Mouse (Mus musculus) right cerebral cortex, postnatal 4 days (tissue): ENCODE data around the gene Tmprss13.

Experiments
- DNase-seq: peaks from one replicate; pipeline ENCODE4 v3.0.0-alpha.2; 2022

Gene Tmprss13

GRCm38 (mm10) chr9:45318855-45319254, at the start of gene Tmprss13:
Gene Tmprss13 (plus strand): TSS chr9:45319100.
- no peak for DNase-seq

- no peak for DNase-seq
Measured at GRCm38 (mm10) chr9:45272213-45272612, 46.7 kb upstream of the Tmprss13 start.

GRCm38 (mm10) chr9:45274218-45274617, 44.7 kb upstream of the Tmprss13 start:
- no peak for DNase-seq

GRCm38 (mm10) chr9:45274635-45275034, 44.3 kb upstream of the Tmprss13 start:
- no peak for DNase-seq

DNA sequence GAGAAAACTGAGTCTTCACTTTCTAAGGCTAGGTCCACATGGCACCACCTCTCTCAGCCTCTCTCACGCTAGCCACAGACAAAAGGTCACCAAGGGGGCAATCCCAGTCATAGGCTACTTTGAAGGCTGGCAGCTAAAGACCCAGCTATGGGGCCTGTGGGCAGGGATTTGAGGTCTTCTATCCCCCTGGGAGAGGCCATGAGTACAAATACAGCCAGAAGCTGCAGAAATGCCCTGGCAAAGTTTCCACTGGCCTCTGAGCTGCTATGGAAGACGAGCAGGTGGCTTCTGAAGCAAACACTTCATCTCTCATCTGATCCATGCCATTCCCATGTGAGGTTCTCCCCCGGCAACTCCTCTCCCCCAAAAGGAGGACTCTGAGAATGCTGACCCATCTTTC, 38.8 kb upstream of the Tmprss13 start:
- DNase-seq: no peak

GRCm38 (mm10) chr9:45280891-45281290, 38.0 kb upstream of the Tmprss13 start:
- no peak for DNase-seq

DNA sequence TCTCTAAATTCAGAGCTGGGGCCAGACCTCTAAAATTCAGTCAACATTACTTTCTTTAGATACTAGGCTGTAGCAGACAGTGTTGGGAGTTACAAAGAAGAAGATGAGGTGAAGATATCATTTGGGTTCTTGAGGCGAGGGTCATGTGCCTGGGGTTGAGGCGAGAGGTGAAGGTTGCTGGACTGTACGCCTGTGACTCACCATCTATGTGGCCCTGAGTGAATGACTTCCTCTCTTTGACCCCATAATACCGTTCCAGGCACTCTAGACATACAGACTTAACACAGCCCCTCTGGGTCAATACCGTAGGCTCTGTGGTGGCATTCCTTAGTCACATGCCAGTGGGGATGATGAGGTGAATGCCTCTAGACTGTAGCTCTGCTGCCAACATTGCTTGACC, 36.4 kb upstream of the Tmprss13 start:
- DNase-seq: no peak

DNA sequence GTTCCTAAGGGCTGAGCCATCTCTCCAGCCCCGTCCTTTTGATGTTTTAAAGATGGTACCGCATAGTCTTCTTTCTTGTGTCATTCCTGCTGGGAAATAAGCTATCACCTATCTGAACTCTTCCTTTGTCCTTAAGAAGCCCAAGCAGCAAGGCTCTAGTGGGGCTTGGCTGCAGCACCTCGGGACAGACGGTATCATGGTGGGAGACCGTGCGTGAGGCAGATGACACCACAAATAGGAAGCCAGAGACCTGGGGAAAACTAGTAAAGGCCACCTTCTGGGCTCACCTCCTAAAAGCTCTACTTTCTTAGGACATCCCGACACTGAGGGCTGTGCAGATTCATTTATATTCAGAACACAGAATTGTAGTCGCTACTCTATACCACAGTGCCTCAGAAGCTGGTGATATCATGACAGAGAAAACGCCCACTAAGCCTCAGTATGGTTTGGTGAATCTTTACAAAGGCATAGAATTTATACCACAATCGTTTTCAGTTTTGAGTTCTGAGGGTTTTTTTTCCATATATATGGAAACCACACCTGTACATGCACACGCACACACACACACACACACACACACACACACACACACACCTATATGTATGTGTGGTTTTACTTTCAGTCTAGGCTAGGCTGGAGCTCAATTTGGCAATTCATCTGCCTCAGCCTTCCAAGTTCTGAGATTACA, 27.3 kb upstream of the Tmprss13 start:
- DNase-seq: no peak

DNA sequence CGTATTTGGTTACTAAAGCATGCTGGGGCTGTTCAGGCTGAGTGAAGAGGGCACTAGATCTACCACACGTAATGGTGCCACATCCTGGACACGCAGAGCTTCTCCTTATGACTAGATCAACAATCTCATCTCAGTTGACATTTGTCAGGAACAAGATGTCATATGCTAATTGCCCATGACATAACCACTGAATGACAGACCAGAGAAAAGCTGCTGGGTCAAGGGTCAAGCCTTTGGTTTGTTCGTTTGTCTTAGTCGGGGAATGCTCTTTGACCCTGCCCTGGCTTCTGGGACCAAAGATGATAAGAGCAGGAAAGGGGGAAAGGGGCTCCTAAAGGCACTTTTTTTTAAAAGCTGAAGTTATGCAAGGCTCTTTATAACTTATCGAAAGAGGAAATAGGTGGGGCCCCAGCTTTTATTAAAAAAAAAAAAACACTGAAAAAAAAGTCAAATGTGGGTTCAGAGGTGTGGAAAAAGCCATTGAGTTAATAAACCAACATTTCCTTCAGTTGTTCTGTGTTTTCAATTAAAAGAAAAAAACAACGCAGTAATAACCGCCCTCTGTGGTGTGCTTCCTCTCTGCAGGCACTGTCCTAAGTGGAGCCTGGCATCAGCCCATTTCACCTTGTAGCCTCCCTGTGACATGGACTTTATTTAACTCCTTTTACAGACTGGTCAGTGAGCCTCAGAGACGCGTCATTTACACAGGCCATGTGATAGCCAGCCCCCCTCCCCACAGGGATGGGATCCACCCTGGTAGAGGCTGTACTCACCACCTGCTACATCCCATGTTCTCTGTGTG, 24.5 kb upstream of the Tmprss13 start:
- no peak for DNase-seq

GRCm38 (mm10) chr9:45299231-45300006, 19.5 kb upstream of the Tmprss13 start:
- DNase-seq: peak; percentile 35

DNA sequence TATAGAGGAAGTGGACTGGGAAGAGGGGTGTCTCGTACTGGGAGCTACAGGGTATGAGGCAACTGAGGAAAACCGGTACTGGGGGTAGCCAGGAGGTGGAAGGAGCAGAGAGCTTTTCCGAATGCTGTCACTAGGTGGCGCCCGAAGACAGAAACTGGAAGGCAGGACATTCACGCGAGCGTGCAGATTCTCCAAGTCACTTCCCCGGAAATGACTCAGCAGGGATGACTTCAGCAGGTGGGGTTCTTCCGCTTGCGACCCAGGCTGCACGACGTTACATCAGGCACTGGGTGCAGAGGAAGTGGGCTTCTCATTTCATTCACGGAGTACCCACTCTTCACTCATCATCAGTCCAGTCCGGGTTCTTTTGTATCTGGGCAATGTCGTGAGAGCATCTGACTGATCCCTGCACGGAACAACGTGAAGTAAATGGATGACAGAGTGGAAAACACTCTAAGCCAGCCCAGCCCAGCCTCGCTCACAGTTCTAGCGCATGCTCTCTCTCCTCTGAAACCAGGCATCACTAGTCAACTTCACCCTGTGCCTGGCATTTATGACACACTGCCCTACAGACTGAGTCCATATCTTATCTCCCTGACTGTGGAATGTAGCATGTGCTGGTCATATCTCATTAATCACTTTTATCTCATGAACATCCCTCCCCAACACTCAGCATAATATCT, 18.3 kb upstream of the Tmprss13 start:
- peak; percentile 98 for DNase-seq

GRCm38 (mm10) chr9:45301771-45302170, 17.1 kb upstream of the Tmprss13 start:
- no peak for DNase-seq

DNA sequence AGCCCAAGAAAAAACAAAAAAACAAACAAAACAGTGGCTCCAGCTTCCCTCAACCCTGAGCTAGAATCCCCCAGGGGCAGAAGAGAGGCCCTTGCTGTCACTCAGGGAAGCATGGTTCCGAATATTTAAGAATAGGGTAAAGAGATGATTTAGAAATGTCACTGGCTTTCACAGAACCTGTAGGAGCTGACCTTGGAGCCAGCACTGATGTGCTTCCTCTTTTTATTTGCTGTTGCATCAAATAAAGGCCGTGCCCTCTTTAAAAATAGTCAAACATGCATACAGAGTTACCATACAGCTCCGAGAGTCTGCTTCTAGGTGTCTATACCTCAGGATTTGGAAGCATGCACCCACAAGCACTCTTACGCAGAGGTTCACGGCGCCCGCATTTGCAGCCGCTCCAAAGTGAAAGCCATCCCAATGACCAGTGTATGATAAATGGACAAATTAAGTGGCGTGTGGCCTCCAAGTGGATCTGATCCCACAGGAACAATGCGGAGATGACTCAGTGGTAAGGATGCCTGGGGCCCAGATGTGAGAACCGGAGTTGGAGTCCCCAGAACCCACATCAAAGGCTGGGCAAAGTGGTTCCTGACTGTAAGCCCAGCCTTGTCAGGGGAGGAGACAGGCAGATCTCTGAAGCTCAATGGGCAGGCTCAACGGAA, 12.0 kb upstream of the Tmprss13 start:
- DNase-seq: no peak

GRCm38 (mm10) chr9:45308521-45308920, 10.4 kb upstream of the Tmprss13 start:
- DNase-seq: no peak

- no peak for DNase-seq
Measured at GRCm38 (mm10) chr9:45311858-45312257, 7.0 kb upstream of the Tmprss13 start.

DNA sequence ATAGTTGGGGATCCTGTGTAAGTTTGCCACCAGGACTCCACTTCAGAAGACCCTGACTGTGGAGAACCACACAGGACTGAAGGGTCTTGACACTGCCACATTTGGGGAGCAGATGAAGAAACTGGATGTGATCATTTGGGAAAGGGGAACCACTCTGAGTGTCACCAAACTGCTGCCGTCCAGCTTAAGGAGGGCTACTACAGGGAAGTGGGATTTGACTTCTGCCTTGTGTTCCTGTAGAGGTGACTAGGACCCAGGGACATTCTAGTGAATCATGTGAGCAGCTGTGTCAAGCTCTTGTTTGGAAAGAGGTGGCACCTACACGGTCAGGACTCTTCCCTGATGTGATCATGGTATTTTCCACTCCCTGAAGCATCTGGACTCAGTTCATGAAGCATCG, 5.0 kb upstream of the Tmprss13 start:
- DNase-seq: no peak

DNA sequence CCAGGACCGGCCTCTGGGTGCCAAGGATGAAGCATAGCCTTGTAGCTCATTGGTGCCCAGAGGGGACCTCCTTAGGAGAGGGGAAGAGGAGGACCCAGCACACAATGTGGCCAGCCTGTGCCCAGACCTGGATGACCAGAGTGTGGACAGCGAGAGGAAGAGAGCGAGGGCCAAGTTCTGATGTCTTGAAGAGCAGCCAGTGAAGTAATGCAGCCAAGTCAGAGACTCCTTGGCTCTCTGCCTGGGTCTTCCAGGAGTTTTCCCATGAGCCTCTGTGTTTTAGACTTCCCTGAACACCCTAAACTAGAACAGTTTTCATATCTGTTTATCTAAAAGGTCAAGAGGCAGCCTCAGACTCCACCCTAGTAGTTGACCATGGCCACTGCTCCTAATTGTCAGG, 1.3 kb upstream of the Tmprss13 start:
- no peak for DNase-seq

DNA sequence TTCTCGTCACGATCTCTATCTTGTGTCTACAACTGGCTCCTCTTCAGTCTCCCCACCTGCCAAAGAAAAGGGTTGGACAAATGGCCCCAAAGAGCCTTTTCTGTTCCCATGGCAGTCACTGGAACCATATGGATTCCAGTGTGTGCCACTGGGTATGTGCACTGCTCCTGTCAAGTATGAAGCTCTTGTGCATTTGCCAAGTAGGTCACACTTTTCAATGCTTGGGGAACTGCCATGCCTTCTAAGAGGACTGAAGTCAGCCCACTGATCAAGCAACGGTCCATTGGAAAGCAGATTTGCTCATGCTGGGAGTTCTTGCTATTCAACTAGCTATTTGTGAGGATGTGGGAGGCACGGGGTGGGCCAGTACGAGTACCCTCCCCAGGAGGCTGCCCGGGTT, 2.6 kb downstream of the Tmprss13 start:
- no peak for DNase-seq

DNA sequence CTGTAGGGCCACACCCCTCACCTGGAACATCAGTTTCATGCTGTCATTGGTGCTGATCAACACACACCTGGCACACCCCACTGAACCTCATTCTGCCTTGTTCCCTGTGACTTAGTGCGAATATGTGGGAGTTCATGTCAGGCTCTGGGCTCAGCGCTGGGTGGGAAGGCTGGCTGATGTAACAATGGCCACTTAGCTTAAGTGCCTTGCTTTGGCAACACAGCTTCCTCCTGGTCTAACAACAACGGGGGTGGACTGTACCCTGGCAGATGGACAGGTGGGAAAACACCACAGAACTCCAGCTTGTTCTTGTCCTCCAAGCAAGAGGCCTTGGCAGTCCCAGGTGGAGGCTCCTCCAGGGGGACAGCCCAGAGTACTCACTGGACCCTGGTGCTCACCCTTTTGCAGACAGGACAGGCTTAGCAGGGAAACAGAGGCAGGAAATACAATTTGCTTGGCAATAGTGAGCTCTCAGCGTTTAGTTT, 3.1 kb downstream of the Tmprss13 start:
- no peak for DNase-seq

DNA sequence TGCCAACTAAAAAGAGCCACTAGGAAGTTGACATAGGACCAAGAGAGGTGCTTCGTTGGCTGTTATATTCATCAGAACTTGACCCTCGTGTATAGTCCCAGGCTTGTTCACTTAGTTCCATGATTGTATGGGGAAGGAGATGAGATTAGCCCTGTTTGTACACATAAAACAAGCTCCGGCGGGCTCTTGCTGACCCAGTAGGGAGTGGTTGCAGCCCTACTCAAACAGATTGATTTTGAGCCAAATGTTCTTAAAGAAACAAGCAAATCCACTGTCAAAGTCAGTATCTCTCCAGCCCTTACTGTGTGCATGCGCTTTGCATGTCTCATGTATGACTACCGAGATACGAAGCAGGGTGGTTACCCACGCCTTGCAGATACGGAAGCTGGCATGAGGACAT, 7.5 kb downstream of the Tmprss13 start:
- DNase-seq: no peak

DNA sequence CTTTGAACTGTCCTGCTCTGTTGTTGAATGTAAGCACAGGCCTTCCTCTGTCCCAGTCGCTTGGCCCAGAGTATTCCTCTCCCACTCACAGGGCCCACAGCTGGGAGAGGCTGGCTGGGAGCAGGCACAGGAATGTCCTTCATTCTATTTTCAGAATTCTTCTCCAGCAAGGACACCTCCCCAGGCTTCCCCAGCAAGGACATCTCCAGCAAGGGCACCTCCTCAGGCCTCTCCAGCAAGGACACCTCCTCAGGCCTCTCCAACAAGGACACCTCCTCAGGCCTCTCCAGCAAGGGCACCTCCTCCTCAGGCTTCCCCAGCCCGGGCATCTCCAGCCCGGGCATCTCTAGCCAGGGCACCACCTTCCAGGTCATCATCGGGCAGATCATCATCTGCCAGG, 9.4 kb downstream of the Tmprss13 start:
- DNase-seq: no peak

DNA sequence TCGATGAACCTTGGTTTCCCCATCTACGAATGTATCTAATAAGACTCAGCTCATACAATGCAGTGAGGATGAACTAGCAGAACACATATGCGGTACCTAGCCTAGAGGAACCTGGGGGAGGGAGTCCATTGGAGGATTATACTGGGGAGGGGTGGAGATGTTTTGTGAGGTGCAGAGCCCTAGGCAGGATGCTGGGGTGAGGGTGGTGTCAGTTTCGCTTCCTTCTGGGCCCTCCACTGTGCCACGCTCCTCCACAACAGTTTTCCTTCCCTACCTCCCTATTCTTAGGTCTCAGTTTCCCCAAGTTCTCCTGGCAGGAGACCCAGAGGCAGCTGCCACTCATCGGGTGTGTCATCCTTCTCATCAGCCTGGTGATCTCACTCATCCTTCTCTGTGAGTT, 10.7 kb downstream of the Tmprss13 start:
- no peak for DNase-seq
